ENCODE assay signal across 8 mouse cellular contexts in the genomic region with DNA sequence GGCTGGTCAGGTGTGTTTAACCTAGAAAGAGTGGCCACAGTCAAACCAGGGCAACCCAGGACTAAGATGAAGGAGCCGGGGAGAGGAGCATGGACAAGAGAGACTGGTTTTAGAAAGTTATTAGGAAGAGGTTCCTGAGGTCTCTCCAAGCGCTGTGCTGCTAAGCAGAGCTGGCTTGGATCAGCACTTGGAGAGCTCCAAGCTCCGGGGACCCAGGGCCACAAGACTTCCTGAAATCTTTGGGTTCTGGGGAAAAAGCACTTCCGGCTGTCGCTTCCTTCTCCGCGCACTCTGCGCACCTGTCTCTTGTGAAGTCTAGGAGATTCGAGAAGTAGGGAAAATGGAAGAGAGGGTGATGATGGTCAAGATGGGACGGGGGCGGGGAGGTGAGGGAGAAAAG. TPM values are rescaled to one million over a fixed set of nuclear protein-coding genes. Genes with fewer than 3 reads are reported as not detected.
DNase-seq lines count a peak whose midpoint lies in the region; ATAC-seq and TF ChIP-seq lines count a peak whose summit lies in the region.
"Had no signal": no experiment of that assay in that cellular context is flagged by ENCODE, and none has a peak within 500 bp of the region (broad histone marks: within the 10 kb centered on the region; RNA-seq: fewer than 3 reads in every experiment).

No protein-coding gene starts in this region.

- peak overlapping the region; percentile 36; the same call in 1 of the 2 replicates for H3K4me2 ChIP-seq in lung, embryonic 14.5 days
- H3K4me2 ChIP-seq in embryonic facial prominence, embryonic 15.5 days (replicated peaks), result peak overlapping the region; percentile 36; the same call in 1 of the 2 replicates
- peak overlapping the region; percentile 85 for H3K4me2 ChIP-seq in hindbrain, postnatal 0 days (ENCODE audit: low read depth, low read length)
- peak overlapping the region; percentile 78 for H3K4me2 ChIP-seq in neural tube, embryonic 15.5 days

- 3% methylated on average over 11 of the region's 11 CpGs for WGBS in lung, embryonic 14.5 days
- WGBS in embryonic facial prominence, embryonic 15.5 days, result 3% methylated on average over 11 of the region's 11 CpGs
- 8% methylated on average over 11 of the region's 11 CpGs for WGBS in hindbrain, postnatal 0 days
- 6% methylated on average over 11 of the region's 11 CpGs for WGBS in neural tube, embryonic 15.5 days

- no peak overlapping the region for H3K4me3 ChIP-seq in lung, embryonic 14.5 days (ENCODE audit: low read depth, low read length)
- no peak overlapping the region; the same call in 1 of the 2 replicates for H3K4me3 ChIP-seq in embryonic facial prominence, embryonic 15.5 days (replicated peaks)
- H3K4me3 ChIP-seq in hindbrain, postnatal 0 days (ENCODE audit: low read length), result peak overlapping the region; percentile 56
- peak overlapping the region; percentile 63 for H3K4me3 ChIP-seq in neural tube, embryonic 15.5 days (replicated peaks)

- H3K27me3 ChIP-seq in lung, embryonic 14.5 days (ENCODE audit: insufficient read depth, low read length), result peaks cover 13% of the 10 kb centered on the region
- H3K27me3 ChIP-seq in embryonic facial prominence, embryonic 15.5 days, result peaks cover 26% of the 10 kb centered on the region
- H3K27me3 ChIP-seq in hindbrain, postnatal 0 days (ENCODE audit: insufficient read depth, low read length), result no peaks in the 10 kb centered on the region
- no peaks in the 10 kb centered on the region for H3K27me3 ChIP-seq in neural tube, embryonic 15.5 days (replicated peaks)

- no peaks in the 10 kb centered on the region for H3K9me3 ChIP-seq in lung, embryonic 14.5 days (ENCODE audit: low read depth, low read length)
- H3K9me3 ChIP-seq in embryonic facial prominence, embryonic 15.5 days (replicated peaks), result no peaks in the 10 kb centered on the region
- no peaks in the 10 kb centered on the region for H3K9me3 ChIP-seq in hindbrain, postnatal 0 days (ENCODE audit: low read length)
- H3K9me3 ChIP-seq in neural tube, embryonic 15.5 days (replicated peaks), result no peaks in the 10 kb centered on the region

- H3K36me3 ChIP-seq in lung, embryonic 14.5 days (ENCODE audit: insufficient read depth), result no peaks in the 10 kb centered on the region
- H3K36me3 ChIP-seq in embryonic facial prominence, embryonic 15.5 days, result no peaks in the 10 kb centered on the region
- H3K36me3 ChIP-seq in hindbrain, postnatal 0 days (ENCODE audit: insufficient read depth, low read length), result no peaks in the 10 kb centered on the region
- peaks cover 17% of the 10 kb centered on the region; the same call in 1 of the 2 replicates for H3K36me3 ChIP-seq in neural tube, embryonic 15.5 days

- no peak overlapping the region for H3K27ac ChIP-seq in lung, embryonic 14.5 days (ENCODE audit: low read depth)
- no peak overlapping the region for H3K27ac ChIP-seq in embryonic facial prominence, embryonic 15.5 days (replicated peaks)
- no peak overlapping the region for H3K27ac ChIP-seq in hindbrain, postnatal 0 days
- peak overlapping the region; percentile 88; the same call in 1 of the 2 replicates for H3K27ac ChIP-seq in neural tube, embryonic 15.5 days (replicated peaks)

- H3K4me1 ChIP-seq in lung, embryonic 14.5 days (ENCODE audit: insufficient read depth), result no peaks in the 10 kb centered on the region
- 0 out of 2 replicates have a peak, but pooled peaks cover 5% of the 10 kb centered on the region for H3K4me1 ChIP-seq in embryonic facial prominence, embryonic 15.5 days
- peaks cover 24% of the 10 kb centered on the region for H3K4me1 ChIP-seq in hindbrain, postnatal 0 days (ENCODE audit: insufficient read depth, low read length)
- H3K4me1 ChIP-seq in neural tube, embryonic 15.5 days, result peaks cover 67% of the 10 kb centered on the region

- no peak for ATAC-seq in lung, embryonic 14.5 days (ENCODE audit: insufficient read depth)
- no peak for ATAC-seq in embryonic facial prominence, embryonic 15.5 days (ENCODE audit: insufficient number of reproducible peaks, low FRiP score, low TSS enrichment, low read depth)
- ATAC-seq in hindbrain, postnatal 0 days, result no peak
- no peak for ATAC-seq in neural tube, embryonic 15.5 days (ENCODE audit: low FRiP score)
- no peak for ATAC-seq in activated CD4-positive, CD25-positive, alpha-beta regulatory T cell, adult 4 months

- no peak overlapping the region for H3K9ac ChIP-seq in lung, embryonic 14.5 days
- H3K9ac ChIP-seq in embryonic facial prominence, embryonic 15.5 days, result no peak overlapping the region
- H3K9ac ChIP-seq in hindbrain, postnatal 0 days (replicated peaks; ENCODE audit: low read length), result peak overlapping the region; percentile 80; the same call in 1 of the 2 replicates
- H3K9ac ChIP-seq in neural tube, embryonic 15.5 days (replicated peaks), result peak overlapping the region; percentile 84

- TF ChIP-seq CTCF in lung, embryonic 14.5 days (IDR thresholded peaks at IDR 0.05; ENCODE audit: low read depth), result no peak
- no peak for TF ChIP-seq CTCF in hindbrain, postnatal 0 days (IDR thresholded peaks at IDR 0.05; ENCODE audit: low read depth)

- peak; percentile 75 for DNase-seq in lung, embryonic 14.5 days
- no peak for DNase-seq in lung, postnatal 25 days (ENCODE audit: low spot score)
- no peak for DNase-seq in hindbrain, postnatal 0 days (ENCODE audit: low spot score)
- DNase-seq in thymus, postnatal 10 days (ENCODE audit: low spot score in 2 of 2), result no peak

RNA-seq across cellular contexts. Expression of a gene that starts 0.6 kb away (rescaled TPM):
- polyA plus RNA-seq in lung, embryonic 14.5 days (2014; fragmentation: Nextera tagmentation; extraction: Ambion mirVana), result 2.0 and 2.5 TPM in 2 replicates
- polyA plus RNA-seq in embryonic facial prominence, embryonic 15.5 days (2015; fragmentation: Nextera tagmentation; extraction: Ambion mirVana), result 16.7 and 31.7 TPM in 2 replicates
- total RNA-seq in hindbrain, postnatal 0 days (2014; rRNA removed), result 2.3 and 4.1 TPM in 2 replicates
- 15.7 and 18.3 TPM in 2 replicates for polyA plus RNA-seq in hindbrain, postnatal 0 days (2015; fragmentation: Nextera tagmentation; extraction: Ambion mirVana)
- polyA plus RNA-seq in neural tube, embryonic 15.5 days (2015; fragmentation: Nextera tagmentation; extraction: Ambion mirVana), result 14.1 and 16.1 TPM in 2 replicates
- 1 to 10 TPM in 1 of 2 experiments, not detected in 1; 1.3 TPM for polyA plus RNA-seq in activated CD4-positive, CD25-positive, alpha-beta regulatory T cell, adult 4 months (2017; shearing (Covaris generic))

RNA-seq across cellular contexts. Expression of a gene that starts 1.5 kb away (rescaled TPM):
- 0.99 and 2.0 TPM in 2 replicates for polyA plus RNA-seq in lung, embryonic 14.5 days (2014; fragmentation: Nextera tagmentation; extraction: Ambion mirVana)
- polyA plus RNA-seq in embryonic facial prominence, embryonic 15.5 days (2015; fragmentation: Nextera tagmentation; extraction: Ambion mirVana), result 9.4 and 13.7 TPM in 2 replicates
- total RNA-seq in hindbrain, postnatal 0 days (2014; rRNA removed), result 156 and 184 TPM in 2 replicates
- polyA plus RNA-seq in hindbrain, postnatal 0 days (2015; fragmentation: Nextera tagmentation; extraction: Ambion mirVana), result 158 and 171 TPM in 2 replicates
- polyA plus RNA-seq in neural tube, embryonic 15.5 days (2015; fragmentation: Nextera tagmentation; extraction: Ambion mirVana), result 157 and 210 TPM in 2 replicates
- under 1 TPM; 0.52 to 0.57 TPM for polyA plus RNA-seq in activated CD4-positive, CD25-positive, alpha-beta regulatory T cell, adult 4 months (2017; shearing (Covaris generic))

RNA-seq across cellular contexts. Expression of a gene that starts 35.8 kb away (rescaled TPM):
- polyA plus RNA-seq in lung, embryonic 14.5 days (2014; fragmentation: Nextera tagmentation; extraction: Ambion mirVana), result 0.29 TPM in 1 of 2 replicates, not detected in the other
- 0.40 and 0.68 TPM in 2 replicates for polyA plus RNA-seq in embryonic facial prominence, embryonic 15.5 days (2015; fragmentation: Nextera tagmentation; extraction: Ambion mirVana)
- not detected in 2 replicates for total RNA-seq in hindbrain, postnatal 0 days (2014; rRNA removed)
- 0.60 and 1.2 TPM in 2 replicates for polyA plus RNA-seq in hindbrain, postnatal 0 days (2015; fragmentation: Nextera tagmentation; extraction: Ambion mirVana)
- 0.78 and 0.97 TPM in 2 replicates for polyA plus RNA-seq in neural tube, embryonic 15.5 days (2015; fragmentation: Nextera tagmentation; extraction: Ambion mirVana)
- polyA plus RNA-seq in activated CD4-positive, CD25-positive, alpha-beta regulatory T cell, adult 4 months (2017; shearing (Covaris generic)), result under 1 TPM in 1 of 2 experiments, not detected in 1; 0.74 TPM
- polyA plus RNA-seq: small intestine, adult 2 months had no signal

RNA-seq across cellular contexts. Expression of a gene that starts 36.4 kb away (rescaled TPM):
- polyA plus RNA-seq in lung, embryonic 14.5 days (2014; fragmentation: Nextera tagmentation; extraction: Ambion mirVana), result 64.6 and 66.0 TPM in 2 replicates
- polyA plus RNA-seq in embryonic facial prominence, embryonic 15.5 days (2015; fragmentation: Nextera tagmentation; extraction: Ambion mirVana), result 63.7 and 64.4 TPM in 2 replicates
- total RNA-seq in hindbrain, postnatal 0 days (2014; rRNA removed), result 45.8 and 49.2 TPM in 2 replicates
- polyA plus RNA-seq in hindbrain, postnatal 0 days (2015; fragmentation: Nextera tagmentation; extraction: Ambion mirVana), result 61.7 and 63.8 TPM in 2 replicates
- polyA plus RNA-seq in neural tube, embryonic 15.5 days (2015; fragmentation: Nextera tagmentation; extraction: Ambion mirVana), result 61.8 and 63.3 TPM in 2 replicates
- 10 to 100 TPM; 52.3 to 63.6 TPM for polyA plus RNA-seq in activated CD4-positive, CD25-positive, alpha-beta regulatory T cell, adult 4 months (2017; shearing (Covaris generic))

Comparison
In these comparisons a context has a peak if more than half of its experiments do, and no peak if none do; other contexts are left out.
1. H3K4me3 ChIP-seq: peak in hindbrain, postnatal 0 days (single experiment) and neural tube, embryonic 15.5 days (single experiment); none in lung, embryonic 14.5 days (single experiment) and embryonic facial prominence, embryonic 15.5 days (single experiment).
2. H3K9ac ChIP-seq: peak in hindbrain, postnatal 0 days (single experiment) and neural tube, embryonic 15.5 days (single experiment); none in lung, embryonic 14.5 days (single experiment) and embryonic facial prominence, embryonic 15.5 days (single experiment).
3. RNA of a gene that starts 1.5 kb away (polyA plus RNA-seq): 157 to 210 TPM in neural tube, embryonic 15.5 days and 158 to 171 TPM in hindbrain, postnatal 0 days; 9.4 to 13.7 TPM in embryonic facial prominence, embryonic 15.5 days, 0.99 to 2.0 TPM in lung, embryonic 14.5 days and 0.52 to 0.57 TPM in activated CD4-positive, CD25-positive, alpha-beta regulatory T cell, adult 4 months; every median in the first group is over 10 times any median in the second.
4. Peak in every context shown above with its lines, with median percentiles within 50 percentile points of each other: H3K4me2 ChIP-seq.